Mouse (Mus musculus) CH12.LX (cell line): ENCODE data around the gene Ncaph2. TPM values are rescaled to one million over a fixed set of nuclear protein-coding genes. Genes with fewer than 3 reads are reported as not detected.
A peak's percentile ranks its signal among the peaks of the same experiment; 100 is the strongest.

ENCODE experiments used
- DNase-seq: peaks from one replicate; pipeline ENCODE4 v3.0.0-alpha.2; 2013; ENCODE audit errors: extremely low read depth
- H3K27ac ChIP-seq: 2 replicates; pipeline ENCODE4 v1.5.1; 2012; ENCODE audit warnings: low read depth, mild to moderate bottlenecking, control low read depth, moderate library complexity; ENCODE audit not compliant: insufficient read depth
- H3K27me3 ChIP-seq: replicated peaks from 2 replicates; pipeline ENCODE3; 2012; ENCODE audit warnings: inconsistent platforms
- H3K36me3 ChIP-seq, 2 experiments: replicated peaks in 1 of 2; 2 replicates each; pipeline versions ENCODE3 to v1.6.1; 2012; ENCODE audit warnings: inconsistent platforms in 1 of 2, low read length in 1 of 2, mild to moderate bottlenecking in 1 of 2, mixed read lengths in 1 of 2, moderate library complexity in 1 of 2; ENCODE audit not compliant: control insufficient read depth in 1 of 2, insufficient read depth in 1 of 2
- H3K4me1 ChIP-seq, 2 experiments: 2 replicates each; pipeline ENCODE4 v1.6.1; 2012; ENCODE audit warnings: inconsistent platforms in 1 of 2, moderate library complexity in 1 of 2; ENCODE audit not compliant: insufficient read depth in 2 of 2, control insufficient read depth in 1 of 2
- H3K4me2 ChIP-seq: 2 replicates; pipeline ENCODE4 v1.6.1; 2012; ENCODE audit warnings: low read depth, mild to moderate bottlenecking, control low read depth; ENCODE audit not compliant: poor library complexity, insufficient read depth, severe bottlenecking
- H3K4me3 ChIP-seq, 3 experiments: fragments of 150-350 bp in 1 of 3; sonication (generic) in 1 of 3; replicated peaks in 1 of 3; 2 replicates each; pipeline versions ENCODE3 to v1.5.1; 2011 to 2012; ENCODE audit warnings: low read depth in 2 of 3, low read length in 2 of 3, mild to moderate bottlenecking in 2 of 3, moderate library complexity in 2 of 3, control low read depth in 1 of 3, improper control_type of control experiment in 1 of 3, inconsistent platforms in 1 of 3, mixed read lengths in 1 of 3; ENCODE audit not compliant: poor library complexity in 1 of 3
- H3K79me2 ChIP-seq: replicated peaks from 2 replicates; pipeline ENCODE4 v1.6.1; 2012; ENCODE audit warnings: mild to moderate bottlenecking, moderate library complexity; ENCODE audit not compliant: control insufficient read depth, poor library complexity, insufficient read depth, severe bottlenecking; ENCODE audit errors: extremely low read depth
- H3K9ac ChIP-seq: 2 replicates; pipeline ENCODE4 v1.6.1; 2012; ENCODE audit warnings: low read depth, mild to moderate bottlenecking, control low read depth, moderate library complexity; ENCODE audit not compliant: insufficient read depth
- H3K9me3 ChIP-seq: replicated peaks from 2 replicates; pipeline ENCODE3; 2012; ENCODE audit warnings: low read length, inconsistent platforms, mixed read lengths
- CHD2 ChIP-seq: IDR thresholded peaks from 2 replicates; pipeline ENCODE4 v1.6.1; 2011; ENCODE audit warnings: low read length, improper control_type of control experiment
- CTCF ChIP-seq, 2 experiments: IDR thresholded peaks in 1 of 2; conservative IDR thresholded peaks in 1 of 2; 2 replicates each; pipeline ENCODE4 v1.5.1; 2011 to 2012; ENCODE audit warnings: low read depth in 2 of 2, low read length in 2 of 2, improper control_type of control experiment in 1 of 2, inconsistent platforms in 1 of 2, mild to moderate bottlenecking in 1 of 2, moderate library complexity in 1 of 2
- E2F4 ChIP-seq: IDR thresholded peaks from 2 replicates; pipeline ENCODE4 v1.6.1; 2011; ENCODE audit warnings: low read depth, low read length, improper control_type of control experiment; ENCODE audit not compliant: insufficient replicate concordance
- EP300 ChIP-seq: IDR thresholded peaks from 2 replicates; pipeline ENCODE4 v1.6.1; 2011; ENCODE audit warnings: low read length, improper control_type of control experiment
- ETS1 ChIP-seq: conservative IDR thresholded peaks from 2 replicates; pipeline ENCODE4 v1.6.1; 2012; ENCODE audit warnings: low read depth, mild to moderate bottlenecking, inconsistent platforms, low read length, improper control_type of control experiment, moderate library complexity
- GABPA ChIP-seq: IDR thresholded peaks from 2 replicates; pipeline ENCODE4 v1.6.1; 2012; ENCODE audit warnings: low read depth, low read length, improper control_type of control experiment, inconsistent platforms; ENCODE audit not compliant: insufficient replicate concordance
- JUND ChIP-seq: conservative IDR thresholded peaks from 2 replicates; pipeline ENCODE4 v1.6.1; 2011; ENCODE audit warnings: low read depth, low read length, improper control_type of control experiment
- MEF2A ChIP-seq: IDR thresholded peaks from 2 replicates; pipeline ENCODE4 v1.6.1; 2014; ENCODE audit warnings: low read depth, mild to moderate bottlenecking, inconsistent platforms, low read length, improper control_type of control experiment, borderline replicate concordance
- MXI1 ChIP-seq: IDR thresholded peaks from 2 replicates; pipeline ENCODE4 v1.6.1; 2011; ENCODE audit warnings: mild to moderate bottlenecking, low read depth, low read length, improper control_type of control experiment
- MYC ChIP-seq: IDR thresholded peaks from 2 replicates; pipeline ENCODE4 v1.6.1; 2011; ENCODE audit warnings: low read depth, mild to moderate bottlenecking, improper control_type of control experiment, low read length
- NELFE ChIP-seq: IDR thresholded peaks from 2 replicates; pipeline ENCODE4 v1.6.1; 2011; ENCODE audit warnings: low read depth, low read length, improper control_type of control experiment
- NRF1 ChIP-seq: IDR thresholded peaks from 2 replicates; pipeline ENCODE4 v1.6.1; 2014; ENCODE audit warnings: low read depth, mild to moderate bottlenecking, inconsistent platforms, low read length, improper control_type of control experiment, moderate library complexity
- POLR2A ChIP-seq: IDR thresholded peaks from 2 replicates; pipeline ENCODE4 v1.6.1; 2011; ENCODE audit warnings: low read depth, mild to moderate bottlenecking, improper control_type of control experiment, low read length
- POLR2AphosphoS2 ChIP-seq: IDR thresholded peaks from 2 replicates; pipeline ENCODE4 v1.6.1; 2011; ENCODE audit warnings: low read depth, low read length, improper control_type of control experiment
- RAD21 ChIP-seq: IDR thresholded peaks from 2 replicates; pipeline ENCODE4 v1.6.1; 2011; ENCODE audit warnings: low read depth, mild to moderate bottlenecking, low read length, improper control_type of control experiment, moderate library complexity
- SIN3A ChIP-seq: IDR thresholded peaks from 2 replicates; pipeline ENCODE4 v1.6.1; 2012; ENCODE audit warnings: low read length, improper control_type of control experiment, inconsistent platforms
- SMC3 ChIP-seq: IDR thresholded peaks from 2 replicates; pipeline ENCODE4 v1.6.1; 2011; ENCODE audit warnings: low read depth, low read length, improper control_type of control experiment
- TCF12 ChIP-seq: IDR thresholded peaks from 2 replicates; pipeline ENCODE4 v1.6.1; 2014; ENCODE audit warnings: low read depth, mild to moderate bottlenecking, inconsistent platforms, low read length, improper control_type of control experiment
- UBTF ChIP-seq: IDR thresholded peaks from 2 replicates; pipeline ENCODE4 v1.6.1; 2012; ENCODE audit warnings: low read depth, mild to moderate bottlenecking, inconsistent platforms, low read length, improper control_type of control experiment, moderate library complexity
- USF1 ChIP-seq: IDR thresholded peaks from 2 replicates; pipeline ENCODE4 v1.6.1; 2014; ENCODE audit warnings: low read depth, mild to moderate bottlenecking, inconsistent platforms, low read length, improper control_type of control experiment
- USF2 ChIP-seq: conservative IDR thresholded peaks from 2 replicates; pipeline ENCODE4 v1.6.1; 2011; ENCODE audit warnings: low read depth, low read length, improper control_type of control experiment
- ZC3H11A ChIP-seq: IDR thresholded peaks from 2 replicates; pipeline ENCODE4 v1.6.1; 2012; ENCODE audit warnings: low read depth, mild to moderate bottlenecking, inconsistent platforms, low read length, improper control_type of control experiment
- ZKSCAN1 ChIP-seq: IDR thresholded peaks from 2 replicates; pipeline ENCODE4 v1.6.1; 2012; ENCODE audit warnings: low read depth, inconsistent platforms, low read length, improper control_type of control experiment, borderline replicate concordance
- ZMIZ1 ChIP-seq: IDR thresholded peaks from 2 replicates; pipeline ENCODE4 v1.6.1; 2012; ENCODE audit warnings: low read depth, mild to moderate bottlenecking, inconsistent platforms, low read length, improper control_type of control experiment
- dilution Hi-C: fragments of 300-500 bp; cut with MboI; formaldehyde crosslinking; loops from 2 replicates; pipeline ENCODE4 v1.14.3; 2020; ENCODE audit warnings: low sequenced_read_pairs; ENCODE audit not compliant: extremely low pct_unique_long_range_greater_than_20kb, extremely low pct_ligation_motif_present
- in situ Hi-C: fragments of 300-500 bp; cut with MboI; formaldehyde crosslinking; loops from 3 replicates; pipeline ENCODE4 v1.14.3; 2019; ENCODE audit warnings: low sequenced_read_pairs, low pct_ligation_motif_present, low pct_unique_long_range_greater_than_20kb, mixed read lengths
- polyA plus RNA-seq: library from polyadenylated mRNA; unstranded; fragments of >175 nt; gene quantifications from 2 replicates; pipeline ENCODE4 v1.2.1, GENCODE M21; 2012; ENCODE audit warnings: low read depth; ENCODE audit not compliant: insufficient read length
- total RNA-seq, 2 experiments: library from RNA; depleted of rRNA; stranded (reverse); fragments of 300-350 nt in 1 of 2; fragments of >200 nt in 1 of 2; gene quantifications; 2 replicates each; pipeline ENCODE4 v1.2.3; 2012 to 2014

The Ncaph2 gene
- total and polyA plus RNA-seq, 3 experiments: 95.4 to 151 (median 106) TPM

- dilution Hi-C loops (no loop called here), in situ Hi-C loops (no loop called here)
- H3K4me1 ChIP-seq: peaks cover 4 to 11% of the 10 kb centered on the region in 2 experiments
- TF ChIP-seq CTCF (conservative IDR thresholded peaks at IDR 0.05 in 1 of 2, IDR thresholded peaks at IDR 0.05 in 1 of 2; ENCODE audit: low read depth in 2 of 2, low read length in 2 of 2): peak in 1 of 2 experiments; percentile 37; a peak in 2 of 4 replicates
- TF ChIP-seq RAD21: peak; percentile 12
- TF ChIP-seq CHD2: no peak
- DNase-seq: no peak
- no peak overlapping the region for H3K4me2 ChIP-seq
- H3K9me3 ChIP-seq: no peaks in the 10 kb centered on the region
- no peak overlapping the region for H3K9ac ChIP-seq
- no peak overlapping the region for H3K27ac ChIP-seq
- no peaks in the 10 kb centered on the region for H3K79me2 ChIP-seq
- no peak overlapping the region for H3K4me3 ChIP-seq
- H3K36me3 ChIP-seq: peaks cover 0 to 8% of the 10 kb centered on the region in 2 experiments
- H3K27me3 ChIP-seq: no peaks in the 10 kb centered on the region
These were observed 12.2 kb upstream of the Ncaph2 start for GRCm38 (mm10) chr15:89343325-89343724.

GRCm38 (mm10) chr15:89350447-89350846, 5.1 kb upstream of the Ncaph2 start:
- in situ Hi-C loops: loop anchor here (25.0 kb wide), 1 partner anchor 238 kb away; the partner anchor contains the start of gene Tubgcp6
- H3K36me3 ChIP-seq: peaks cover 32 to 56% of the 10 kb centered on the region in 2 experiments

GRCm38 (mm10) chr15:89351302-89351701, 4.2 kb upstream of the Ncaph2 start:
- DNase-seq: no peak
- H3K27me3 ChIP-seq: no peaks in the 10 kb centered on the region
- no peak overlapping the region for H3K4me3 ChIP-seq
- no peak overlapping the region for H3K27ac ChIP-seq
- peaks cover 32 to 56% of the 10 kb centered on the region in 2 experiments for H3K36me3 ChIP-seq
- dilution Hi-C loops (no loop called here), in situ Hi-C loops (loop anchor here (25.0 kb wide), 1 partner anchor 239 kb away; the partner anchor contains the start of gene Tubgcp6)
- H3K9ac ChIP-seq: no peak overlapping the region
- TF ChIP-seq SMC3: no peak
- no peak for TF ChIP-seq JUND
- TF ChIP-seq ZC3H11A: no peak
- TF ChIP-seq NELFE: no peak
- no peak for TF ChIP-seq GABPA
- TF ChIP-seq ZMIZ1: no peak
- TF ChIP-seq POLR2AphosphoS2: no peak
- TF ChIP-seq SIN3A: no peak
- no peak for TF ChIP-seq MYC
- H3K9me3 ChIP-seq: no peaks in the 10 kb centered on the region
- H3K4me1 ChIP-seq: peaks cover 10 to 12% of the 10 kb centered on the region in 2 experiments
- H3K79me2 ChIP-seq: peaks cover 14% of the 10 kb centered on the region
- H3K4me2 ChIP-seq: no peak overlapping the region

More at GRCm38 (mm10) chr15:89350447-89350846, 5.1 kb upstream of the Ncaph2 start:
- Histone ChIP-seq H3K4me3 (no peak overlapping the region), H3K27me3 (no peaks in the 10 kb centered on the region), H3K4me1 (peaks cover 10 to 12% of the 10 kb centered on the region in 2 experiments), H3K9ac (no peak overlapping the region), H3K27ac (no peak overlapping the region), H3K9me3 (no peaks in the 10 kb centered on the region)
- TF ChIP-seq RAD21 (no peak), TCF12 (no peak), NRF1 (no peak), EP300 (no peak), MYC (no peak), USF2 (no peak), ZKSCAN1 (no peak), E2F4 (no peak), POLR2A (no peak), POLR2AphosphoS2 (no peak), CTCF (conservative IDR thresholded peaks at IDR 0.05 in 1 of 2, IDR thresholded peaks at IDR 0.05 in 1 of 2; ENCODE audit: low read depth in 2 of 2, low read length in 2 of 2) (no peak), ETS1 (no peak), USF1 (no peak), MEF2A (no peak), UBTF (no peak), MXI1 (no peak)
- TF ChIP-seq, all 38 proteins: peak for 0
- no peak for DNase-seq
- no peak overlapping the region for H3K4me2 ChIP-seq
- dilution Hi-C loops: no loop called here
- H3K79me2 ChIP-seq: peaks cover 8% of the 10 kb centered on the region
